Mouse (Mus musculus) limb, embryonic 11.5 days (tissue): ENCODE results near the gene Aqp1. TPM values are rescaled to one million over a fixed set of nuclear protein-coding genes. Genes with fewer than 3 reads are reported as not detected.

ENCODE experiments used
- ATAC-seq: fragments of 200-750 bp; cut with Nextera tagmentation; 2 replicates; pipeline ENCODE4 v1.8.0; 2017; ENCODE audit warnings: low read depth; ENCODE audit not compliant: insufficient number of reproducible peaks, low FRiP score, low TSS enrichment
- DNase-seq: peaks from one replicate; pipeline ENCODE4 v3.0.0-alpha.2; 2015; ENCODE audit warnings: low spot score
- H3K27ac ChIP-seq: fragments of 300-500 bp; sonication (generic); replicated peaks from 2 replicates; pipeline ENCODE4 v1.5.1; 2014; ENCODE audit warnings: low read depth, mild to moderate bottlenecking, low read length
- H3K27me3 ChIP-seq: fragments of 300-500 bp; sonication (generic); 2 replicates; pipeline ENCODE4 v1.6.1; 2014; ENCODE audit warnings: mild to moderate bottlenecking, low read length, mixed read lengths; ENCODE audit not compliant: control insufficient read depth, insufficient read depth
- H3K36me3 ChIP-seq: fragments of 300-500 bp; sonication (generic); 2 replicates; pipeline ENCODE4 v1.6.1; 2014; ENCODE audit warnings: mild to moderate bottlenecking, low read length, moderate library complexity, mixed read lengths; ENCODE audit not compliant: control insufficient read depth, insufficient read depth
- H3K4me1 ChIP-seq: fragments of 300-500 bp; sonication (generic); 2 replicates; pipeline ENCODE4 v1.6.1; 2014; ENCODE audit warnings: low read length, mixed read lengths; ENCODE audit not compliant: control insufficient read depth, insufficient read depth
- H3K4me2 ChIP-seq: fragments of 300-500 bp; sonication (generic); 2 replicates; pipeline ENCODE4 v1.6.1; 2014; ENCODE audit warnings: low read depth, mild to moderate bottlenecking, moderate library complexity; ENCODE audit not compliant: severe bottlenecking
- H3K4me3 ChIP-seq: fragments of 300-500 bp; sonication (generic); 2 replicates; pipeline ENCODE4 v1.5.1; 2014; ENCODE audit warnings: low read depth, low read length
- H3K9ac ChIP-seq: fragments of 300-500 bp; sonication (generic); 2 replicates; pipeline ENCODE4 v1.6.1; 2014; ENCODE audit warnings: mild to moderate bottlenecking, low read length
- H3K9me3 ChIP-seq: fragments of 300-500 bp; sonication (generic); 2 replicates; pipeline ENCODE4 v1.6.1; 2016; ENCODE audit warnings: low read length; ENCODE audit not compliant: control insufficient read depth
- WGBS: fragments of 180-500 bp; shearing (Covaris S2); extraction: QIAGEN DNeasy Blood & Tissue Kit; methylation state at CpG from one replicate; pipeline ENCODE4 v1.1.7; 2014; 5-methylcytosine and 5-hydroxymethylcytosine counted together
- polyA plus RNA-seq: library from polyadenylated mRNA; unstranded; fragments of >200 nt; fragmentation: Nextera tagmentation; extraction: Ambion mirVana; gene quantifications from 2 replicates; pipeline ENCODE4 v1.2.1, GENCODE M21; 2014

The Aqp1 gene
- polyA plus RNA-seq, 1 experiment from 2014 or later: 0.64 TPM

DNA sequence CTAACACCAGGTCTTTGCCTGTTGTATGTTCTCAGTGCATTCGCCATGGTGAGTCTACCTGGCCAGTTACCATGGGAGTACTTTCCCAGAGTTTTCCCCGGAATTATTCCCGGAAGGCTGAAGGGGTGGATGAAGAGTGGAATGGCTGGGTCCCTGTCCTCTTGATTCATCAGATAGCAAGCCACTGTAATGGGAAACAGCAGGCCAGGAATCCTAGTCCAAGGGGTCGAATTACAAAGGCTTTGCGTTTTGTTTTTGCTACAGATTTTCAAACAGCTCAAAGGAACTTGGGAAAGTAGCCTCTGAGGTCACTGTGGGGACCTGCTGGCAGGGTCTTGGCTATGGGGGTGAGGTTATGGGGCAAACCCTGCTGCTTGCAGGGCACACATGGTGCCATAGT is 24.3 kb upstream of the Aqp1 start:
- 28% methylated on average over 5 of the region's 5 CpGs for WGBS
- Histone ChIP-seq H3K4me2 (no peak overlapping the region), H3K27ac (no peak overlapping the region), H3K4me3 (no peak overlapping the region), H3K9ac (no peak overlapping the region), H3K36me3 (no peaks in the 10 kb centered on the region), H3K9me3 (no peaks in the 10 kb centered on the region), H3K27me3 (no peaks in the 10 kb centered on the region), H3K4me1 (peaks cover 4% of the 10 kb centered on the region)
- DNase-seq (no peak), ATAC-seq (no peak)

GRCm38 (mm10) chr6:55313893-55314292 is 22.3 kb upstream of the Aqp1 start:
- Histone ChIP-seq H3K27ac (no peak overlapping the region), H3K36me3 (no peaks in the 10 kb centered on the region), H3K4me1 (peaks cover 4% of the 10 kb centered on the region), H3K4me3 (no peak overlapping the region), H3K4me2 (no peak overlapping the region), H3K9me3 (no peaks in the 10 kb centered on the region), H3K9ac (no peak overlapping the region), H3K27me3 (no peaks in the 10 kb centered on the region)
- no peak for ATAC-seq
- DNase-seq: no peak
- WGBS: 91% methylated on average over 4 of the region's 4 CpGs

GRCm38 (mm10) chr6:55314628-55315027 is 21.6 kb upstream of the Aqp1 start:
- H3K27ac ChIP-seq: no peak overlapping the region
- H3K4me1 ChIP-seq: peaks cover 4% of the 10 kb centered on the region
- ATAC-seq (no peak), DNase-seq (no peak)
- 82% methylated on average over 8 of the region's 8 CpGs for WGBS
- H3K4me3 ChIP-seq: no peak overlapping the region
- no peak overlapping the region for H3K9ac ChIP-seq
- H3K27me3 ChIP-seq: no peaks in the 10 kb centered on the region
- H3K4me2 ChIP-seq: no peak overlapping the region
- no peaks in the 10 kb centered on the region for H3K36me3 ChIP-seq
- H3K9me3 ChIP-seq: no peaks in the 10 kb centered on the region

DNA sequence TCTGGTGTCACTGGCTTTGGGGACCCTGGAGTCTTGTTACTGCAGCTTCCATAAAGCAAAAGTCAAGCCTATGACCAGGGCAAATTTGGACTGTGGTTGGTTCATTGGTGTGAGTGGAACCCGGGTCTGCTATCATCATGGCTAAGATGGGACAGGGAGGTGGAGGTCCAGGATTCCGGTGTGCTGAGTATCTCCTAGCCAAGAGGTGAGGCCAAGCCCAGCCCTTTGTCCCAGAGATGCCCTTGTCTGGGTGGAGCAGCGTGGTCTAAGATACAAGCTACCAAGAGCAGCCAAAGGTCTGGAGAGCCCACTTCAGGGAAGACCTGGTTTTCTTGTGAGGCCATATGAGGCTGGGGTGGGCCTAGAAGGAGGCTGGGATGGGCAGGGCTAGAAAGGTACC is 17.6 kb upstream of the Aqp1 start:
- no peaks in the 10 kb centered on the region for H3K36me3 ChIP-seq
- ATAC-seq: no peak
- DNase-seq: no peak
- H3K9me3 ChIP-seq: no peaks in the 10 kb centered on the region
- WGBS: 90% methylated on average over 3 of the region's 3 CpGs
- no peak overlapping the region for H3K27ac ChIP-seq
- H3K9ac ChIP-seq: no peak overlapping the region
- H3K4me2 ChIP-seq: no peak overlapping the region
- H3K27me3 ChIP-seq: no peaks in the 10 kb centered on the region
- no peaks in the 10 kb centered on the region for H3K4me1 ChIP-seq
- no peak overlapping the region for H3K4me3 ChIP-seq

DNA sequence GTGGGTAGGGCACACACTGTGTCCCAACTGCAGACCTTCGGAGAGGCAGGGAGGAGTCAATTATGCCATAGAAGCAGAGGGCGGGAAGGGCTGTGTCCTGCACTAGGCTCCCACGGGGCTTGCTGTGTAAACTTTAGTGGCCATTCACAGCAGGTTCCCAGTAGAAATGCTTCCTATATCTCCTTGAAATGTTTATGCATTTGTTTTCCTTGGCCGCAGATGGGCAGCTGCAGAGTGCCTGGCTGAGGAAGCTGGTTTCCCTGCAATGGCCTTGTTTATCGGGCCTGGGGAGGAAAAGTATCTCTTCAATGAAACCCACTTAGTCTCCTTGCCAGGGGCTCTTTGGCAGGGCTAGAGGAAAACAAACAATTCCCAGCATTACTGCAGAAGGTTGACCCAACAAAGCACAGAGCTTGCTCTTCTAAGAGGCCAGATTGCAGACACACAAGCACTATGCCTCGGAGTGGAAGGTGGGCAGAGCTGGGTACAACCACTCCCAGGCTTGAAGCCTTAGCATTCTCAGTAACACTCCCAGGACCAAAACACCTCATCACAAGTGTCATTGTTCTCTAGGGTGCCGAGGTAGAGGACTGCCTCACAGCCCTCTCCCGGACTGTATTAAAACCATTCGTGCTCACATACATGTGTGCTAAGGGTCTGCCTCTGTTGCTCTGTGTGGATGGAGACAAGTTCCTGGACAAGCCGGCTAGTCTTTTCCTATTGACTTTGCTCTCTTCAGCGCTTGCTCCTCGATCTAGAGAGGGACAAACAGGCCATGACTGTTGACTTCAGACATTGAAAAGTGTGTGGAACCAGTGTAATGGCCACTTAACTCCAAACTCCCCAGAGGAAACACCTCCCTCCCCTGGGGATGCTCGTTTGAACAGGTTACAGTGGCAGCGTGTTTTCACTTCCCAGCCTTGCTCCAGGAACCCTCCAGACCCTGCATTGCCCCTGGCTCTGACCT is 16.4 kb upstream of the Aqp1 start:
- Histone ChIP-seq H3K4me2 (no peak overlapping the region), H3K36me3 (no peaks in the 10 kb centered on the region), H3K9ac (no peak overlapping the region), H3K27me3 (no peaks in the 10 kb centered on the region), H3K4me3 (no peak overlapping the region), H3K4me1 (no peaks in the 10 kb centered on the region), H3K9me3 (no peaks in the 10 kb centered on the region), H3K27ac (no peak overlapping the region)
- no peak for DNase-seq
- 70% methylated on average over 14 of the region's 14 CpGs for WGBS
- ATAC-seq: no peak

DNA sequence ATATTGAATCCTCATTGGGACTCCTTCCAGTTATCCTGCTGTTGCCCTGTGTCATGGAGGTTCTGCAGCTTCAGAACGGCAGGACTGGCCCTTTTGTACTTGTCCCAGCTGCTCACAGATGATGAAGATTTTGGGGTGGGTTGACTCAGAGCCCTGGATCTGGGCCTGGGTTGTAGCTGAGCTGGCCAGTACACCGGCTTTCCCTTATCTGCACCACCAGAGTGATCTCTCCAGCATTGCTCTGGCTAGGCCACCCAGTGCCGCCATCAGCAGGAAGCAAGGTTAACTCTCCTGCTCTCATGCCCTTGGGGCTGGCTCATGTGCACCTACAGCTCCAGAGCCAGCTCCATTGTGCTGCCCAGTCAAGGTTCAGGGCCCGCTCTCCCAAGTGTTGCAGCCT is 15.3 kb upstream of the Aqp1 start:
- H3K27ac ChIP-seq: no peak overlapping the region
- ATAC-seq: no peak
- H3K4me1 ChIP-seq: no peaks in the 10 kb centered on the region

GRCm38 (mm10) chr6:55321518-55321917 is 14.7 kb upstream of the Aqp1 start:
- no peaks in the 10 kb centered on the region for H3K9me3 ChIP-seq
- ATAC-seq (no peak), DNase-seq (no peak)
- no peak overlapping the region for H3K4me3 ChIP-seq
- H3K4me2 ChIP-seq: no peak overlapping the region
- 72% methylated on average over 6 of the region's 6 CpGs for WGBS
- no peaks in the 10 kb centered on the region for H3K27me3 ChIP-seq
- no peaks in the 10 kb centered on the region for H3K36me3 ChIP-seq
- no peak overlapping the region for H3K27ac ChIP-seq
- H3K9ac ChIP-seq: no peak overlapping the region
- no peaks in the 10 kb centered on the region for H3K4me1 ChIP-seq

More for the DNA sequence above, 15.3 kb upstream of the Aqp1 start:
- H3K4me2 ChIP-seq: no peak overlapping the region
- H3K4me3 ChIP-seq: no peak overlapping the region
- no peak for DNase-seq
- H3K9me3 ChIP-seq: no peaks in the 10 kb centered on the region
- no peak overlapping the region for H3K9ac ChIP-seq
- no peaks in the 10 kb centered on the region for H3K27me3 ChIP-seq
- 82% methylated on average over 4 of the region's 4 CpGs for WGBS
- no peaks in the 10 kb centered on the region for H3K36me3 ChIP-seq

GRCm38 (mm10) chr6:55322980-55323379 is 13.3 kb upstream of the Aqp1 start:
- no peaks in the 10 kb centered on the region for H3K36me3 ChIP-seq
- no peak overlapping the region for H3K4me2 ChIP-seq
- no peaks in the 10 kb centered on the region for H3K9me3 ChIP-seq
- H3K27ac ChIP-seq: no peak overlapping the region
- no peaks in the 10 kb centered on the region for H3K27me3 ChIP-seq
- no peaks in the 10 kb centered on the region for H3K4me1 ChIP-seq
- ATAC-seq: no peak
- 93% methylated on average over 2 of the region's 2 CpGs for whole genome bisulfite sequencing
- H3K4me3 ChIP-seq: no peak overlapping the region
- no peak overlapping the region for H3K9ac ChIP-seq
- no peak for DNase-seq
